Mouse (Mus musculus) small intestine, adult 2 months (tissue): Measurements from ENCODE around the gene Sbk2. TPM values are rescaled to one million over a fixed set of nuclear protein-coding genes. Genes with fewer than 3 reads are reported as not detected.

Experiments used
- H3K27ac ChIP-seq: fragments of 200-500 bp; 2 replicates; pipeline ENCODE4 v1.5.1; 2012; ENCODE audit warnings: low read depth, low read length, control low read depth, inconsistent platforms; ENCODE audit not compliant: insufficient read depth
- H3K27me3 ChIP-seq: fragments of 200-500 bp; 2 replicates; pipeline ENCODE4 v1.6.1; 2012; ENCODE audit warnings: mild to moderate bottlenecking, moderate library complexity, low read length, inconsistent platforms; ENCODE audit not compliant: control insufficient read depth, insufficient read depth
- H3K36me3 ChIP-seq: fragments of 200-500 bp; 2 replicates; pipeline ENCODE4 v1.6.1; 2012; ENCODE audit warnings: mild to moderate bottlenecking, low read length, control low read depth, inconsistent platforms; ENCODE audit not compliant: control insufficient read depth, insufficient read depth
- H3K4me1 ChIP-seq: fragments of 200-500 bp; 2 replicates; pipeline ENCODE4 v1.6.1; 2012; ENCODE audit warnings: low read length, inconsistent platforms, mixed read lengths; ENCODE audit not compliant: control insufficient read depth, insufficient read depth, insufficient read length
- H3K4me3 ChIP-seq: fragments of 200-500 bp; 2 replicates; pipeline ENCODE4 v1.5.1; 2012; ENCODE audit warnings: low read depth, mild to moderate bottlenecking, control low read depth, inconsistent platforms, low read length, moderate library complexity
- CTCF ChIP-seq: fragments of 200-500 bp; IDR thresholded peaks from 2 replicates; pipeline ENCODE4 v1.5.1; 2012; ENCODE audit warnings: low read depth, mild to moderate bottlenecking, control low read depth, inconsistent platforms, low read length, moderate library complexity, mixed read lengths; ENCODE audit not compliant: insufficient replicate concordance, insufficient read length; ENCODE audit errors: extremely low read depth
- POLR2A ChIP-seq: fragments of 200-500 bp; IDR thresholded peaks from 2 replicates; pipeline ENCODE4 v1.6.1; 2012; ENCODE audit warnings: low read depth, mild to moderate bottlenecking, control low read depth, inconsistent platforms, low read length, moderate library complexity
- WGBS: fragments of 180-500 bp; shearing (Covaris S2); methylation state at CpG from one replicate; pipeline ENCODE4 v1.1.7; 2018; 5-methylcytosine and 5-hydroxymethylcytosine counted together
- polyA plus RNA-seq: library from polyadenylated mRNA; depleted of rRNA; stranded (reverse); fragments of >200 nt; gene quantifications from 2 replicates; pipeline ENCODE4 v1.2.3, GENCODE M21; 2012

Sbk2 gene
- polyA plus RNA-seq, 1 experiment = 0.06 TPM

DNA sequence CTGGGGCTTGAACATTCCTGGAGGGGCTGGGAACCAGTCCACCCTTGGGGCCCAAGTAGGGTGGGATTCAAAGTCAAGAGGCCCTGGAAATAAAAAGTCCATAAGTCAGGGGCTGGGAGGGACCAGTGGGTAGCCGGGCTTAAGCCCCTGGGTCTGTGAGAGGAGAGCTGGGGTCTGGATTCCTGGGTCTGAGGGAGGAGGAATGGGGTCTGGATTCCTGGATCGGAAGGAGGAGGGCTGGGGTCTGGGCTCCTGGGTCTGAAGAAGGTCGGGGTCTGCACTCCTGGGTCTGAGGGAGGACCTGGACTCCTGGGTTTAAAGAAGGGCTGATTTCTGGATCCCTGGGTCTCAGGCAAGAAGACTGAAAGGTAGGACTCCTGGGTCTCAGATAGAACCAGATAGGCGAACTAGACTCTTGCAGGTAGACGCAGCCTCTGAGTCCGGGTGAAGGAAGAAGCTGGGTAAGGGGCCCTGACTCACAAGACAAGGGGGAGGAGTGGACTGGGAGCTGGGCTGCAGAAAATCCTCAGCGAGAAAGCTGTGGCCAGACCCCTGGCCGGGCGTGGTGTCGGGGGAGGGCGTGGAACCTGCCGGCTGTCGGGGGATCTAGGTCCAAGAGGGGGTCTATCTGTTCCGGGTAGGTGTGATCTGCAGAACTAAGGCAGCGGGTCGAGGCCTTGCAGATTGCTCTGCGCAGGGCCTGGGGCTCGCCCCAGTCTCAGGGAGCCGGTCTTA is 31.2 kb upstream of the Sbk2 start:
- no peaks in the 10 kb centered on the region for H3K27me3 ChIP-seq
- TF ChIP-seq CTCF (no peak), POLR2A (no peak)
- peaks cover 11% of the 10 kb centered on the region; the same call in 1 of the 2 replicates for H3K36me3 ChIP-seq
- H3K27ac ChIP-seq = no peak overlapping the region
- WGBS = 8% methylated on average over 19 of the region's 19 CpGs
- peaks cover 9% of the 10 kb centered on the region; the same call in 1 of the 2 replicates for H3K4me1 ChIP-seq
- H3K4me3 ChIP-seq = peak overlapping the region; percentile 98

GRCm38 (mm10) chr7:4993999-4994788 is 30.0 kb upstream of the Sbk2 start:
- 83% methylated on average over 59 of the region's 59 CpGs for WGBS
- TF ChIP-seq CTCF (no peak), POLR2A (no peak)
- no peaks in the 10 kb centered on the region for H3K27me3 ChIP-seq
- no peak overlapping the region for H3K4me3 ChIP-seq
- H3K27ac ChIP-seq = no peak overlapping the region
- H3K36me3 ChIP-seq = peaks cover 11% of the 10 kb centered on the region; the same call in 1 of the 2 replicates
- H3K4me1 ChIP-seq = peaks cover 9% of the 10 kb centered on the region; the same call in 1 of the 2 replicates

DNA sequence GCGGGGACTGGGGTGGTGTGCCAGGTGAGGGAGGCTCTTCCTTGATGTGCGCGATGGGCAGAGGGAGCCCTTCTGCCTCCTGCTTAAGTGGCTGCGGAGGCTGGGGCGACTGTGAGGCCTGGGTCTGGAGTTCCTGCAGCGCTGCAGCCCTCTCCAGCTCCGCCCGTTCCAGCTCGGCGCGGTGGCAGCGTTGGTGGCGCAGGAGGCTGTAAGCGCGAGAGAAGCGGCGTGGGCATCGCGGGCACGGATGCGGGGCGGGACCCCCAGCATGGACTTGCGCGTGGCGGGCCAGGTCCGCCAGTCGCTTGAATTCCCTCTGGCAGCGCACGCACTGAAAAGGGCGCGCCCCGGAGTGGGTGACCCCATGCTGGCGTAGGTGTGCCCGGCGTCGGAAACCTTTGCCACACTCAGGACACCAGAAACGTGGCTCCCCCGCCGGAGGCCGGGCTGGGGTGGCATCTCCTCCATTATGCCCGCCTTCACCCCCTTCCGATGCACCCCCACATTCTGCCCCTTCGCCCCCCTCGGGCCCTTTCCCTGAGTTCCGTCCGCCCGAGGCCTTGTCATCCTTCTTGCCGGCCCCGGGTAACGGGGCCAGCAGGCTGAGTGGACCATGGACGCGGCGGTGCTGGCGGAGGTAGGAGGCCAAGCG is 29.3 kb upstream of the Sbk2 start:
- TF ChIP-seq CTCF (no peak), POLR2A (no peak)
- H3K27me3 ChIP-seq = no peaks in the 10 kb centered on the region
- no peak overlapping the region for H3K27ac ChIP-seq
- 86% methylated on average over 53 of the region's 55 CpGs for WGBS
- no peak overlapping the region for H3K4me3 ChIP-seq
- H3K4me1 ChIP-seq = peaks cover 9% of the 10 kb centered on the region; the same call in 1 of the 2 replicates
- H3K36me3 ChIP-seq = peaks cover 11% of the 10 kb centered on the region; the same call in 1 of the 2 replicates

DNA sequence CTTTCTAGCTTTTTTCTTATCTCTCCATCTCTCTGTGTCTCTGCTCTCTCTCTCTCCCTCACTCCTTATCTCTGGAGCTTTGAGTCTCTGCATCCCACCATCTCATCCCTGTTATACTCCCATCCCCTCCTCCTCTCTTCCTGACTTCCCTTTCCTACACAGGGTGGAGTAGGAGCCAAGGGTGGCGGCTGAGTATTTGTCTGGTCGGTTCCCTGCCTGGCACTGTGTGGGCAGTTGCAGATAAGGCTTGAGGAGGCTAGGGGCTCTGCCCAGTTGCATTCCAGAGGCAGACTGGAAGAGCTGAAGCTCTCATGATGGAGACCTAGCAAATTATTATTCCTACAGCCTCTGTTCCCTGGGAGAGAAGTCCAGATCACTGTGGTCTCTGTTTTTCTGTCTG is 24.0 kb upstream of the Sbk2 start:
- TF ChIP-seq CTCF (no peak), POLR2A (no peak)
- Histone ChIP-seq H3K36me3 (peaks cover 7% of the 10 kb centered on the region; the same call in 1 of the 2 replicates), H3K27ac (no peak overlapping the region), H3K27me3 (no peaks in the 10 kb centered on the region), H3K4me1 (no peaks in the 10 kb centered on the region), H3K4me3 (no peak overlapping the region)
- WGBS = 22% methylated on average over 2 of the region's 2 CpGs

GRCm38 (mm10) chr7:4976832-4977231 is 12.6 kb upstream of the Sbk2 start:
- Histone ChIP-seq H3K27me3 (no peaks in the 10 kb centered on the region), H3K4me3 (no peak overlapping the region), H3K36me3 (no peaks in the 10 kb centered on the region), H3K27ac (no peak overlapping the region), H3K4me1 (no peaks in the 10 kb centered on the region)
- WGBS = 89% methylated on average over 7 of the region's 7 CpGs
- TF ChIP-seq POLR2A (no peak), CTCF (peak; percentile 11; the same call in 1 of the 2 replicates)

DNA sequence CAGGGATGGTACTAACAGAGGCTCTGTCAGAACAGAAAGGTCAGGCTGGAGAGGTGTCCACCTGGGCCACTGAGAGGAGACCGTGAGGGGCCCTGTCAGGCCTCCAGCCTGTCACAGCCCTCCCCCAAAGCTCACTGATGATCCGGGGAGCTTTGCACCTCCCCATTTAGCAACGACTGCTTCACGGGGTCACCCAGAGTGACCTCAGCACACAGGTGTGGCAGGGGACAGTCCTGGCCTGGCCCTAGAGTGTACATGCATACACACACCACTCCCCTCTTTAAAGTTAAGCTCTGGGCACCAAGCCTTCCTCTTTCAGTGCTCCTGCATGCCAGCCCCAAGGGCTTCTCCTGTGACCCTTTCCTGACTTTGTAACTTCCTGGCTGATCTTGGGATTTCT is 11.2 kb upstream of the Sbk2 start:
- no peak overlapping the region for H3K27ac ChIP-seq
- no peak overlapping the region for H3K4me3 ChIP-seq
- WGBS = 34% methylated on average over 4 of the region's 4 CpGs
- TF ChIP-seq POLR2A (no peak), CTCF (no peak)
- H3K4me1 ChIP-seq = no peaks in the 10 kb centered on the region
- H3K27me3 ChIP-seq = no peaks in the 10 kb centered on the region
- H3K36me3 ChIP-seq = no peaks in the 10 kb centered on the region
